Mouse (Mus musculus): ENCODE measurements around the gene Rheb. TPM values are rescaled to one million over a fixed set of nuclear protein-coding genes. Genes with fewer than 3 reads are reported as not detected.

The Rheb gene
- 54.9 to 60.4 TPM (median 58.8 TPM) in 4 replicates for total RNA-seq (2023; ENCODE audit: inconsistent age)

DNA sequence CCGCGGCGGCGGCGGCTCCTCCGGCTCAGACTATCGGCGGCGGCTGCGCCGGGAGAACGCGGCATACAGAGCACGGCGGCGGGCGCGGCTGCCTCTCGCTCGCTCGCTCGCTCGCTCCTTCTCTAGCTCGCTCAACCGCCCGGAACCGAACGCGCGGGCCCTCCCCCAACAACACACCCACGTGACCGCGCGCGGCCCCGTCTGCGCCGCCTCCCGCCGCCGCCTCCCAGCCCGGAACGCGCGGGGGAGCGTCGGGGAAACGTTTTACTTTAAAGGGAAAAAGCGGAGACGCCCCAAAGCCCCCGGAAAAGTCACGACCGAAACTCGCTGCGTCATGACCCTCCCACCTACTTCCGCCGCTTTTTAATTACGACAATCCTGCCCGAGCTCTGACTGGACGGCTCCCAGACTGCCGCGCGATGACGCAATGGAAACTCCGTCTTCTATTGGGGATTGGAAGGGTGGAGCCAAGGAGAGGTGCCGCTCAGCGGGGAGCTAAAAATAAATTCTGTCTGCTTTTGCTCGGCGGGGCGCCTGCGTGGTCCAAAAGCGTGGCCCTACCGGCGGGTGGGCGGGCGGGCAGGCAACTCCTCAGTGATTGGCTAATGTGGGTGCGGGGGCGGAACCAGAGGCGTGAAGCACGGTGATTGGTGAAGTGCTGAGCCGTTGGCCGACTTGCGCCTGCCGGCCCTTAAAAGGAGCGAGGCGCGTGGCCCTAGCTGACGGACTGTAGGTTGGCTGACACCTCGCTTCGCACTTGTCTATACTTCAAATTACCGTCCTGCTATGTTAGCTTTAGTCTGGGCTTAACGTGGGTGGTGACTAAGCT lies at the start of gene Rheb:
TSS of gene Rheb (minus strand) at position 351 of the 829 bp plus-strand sequence.

DNA sequence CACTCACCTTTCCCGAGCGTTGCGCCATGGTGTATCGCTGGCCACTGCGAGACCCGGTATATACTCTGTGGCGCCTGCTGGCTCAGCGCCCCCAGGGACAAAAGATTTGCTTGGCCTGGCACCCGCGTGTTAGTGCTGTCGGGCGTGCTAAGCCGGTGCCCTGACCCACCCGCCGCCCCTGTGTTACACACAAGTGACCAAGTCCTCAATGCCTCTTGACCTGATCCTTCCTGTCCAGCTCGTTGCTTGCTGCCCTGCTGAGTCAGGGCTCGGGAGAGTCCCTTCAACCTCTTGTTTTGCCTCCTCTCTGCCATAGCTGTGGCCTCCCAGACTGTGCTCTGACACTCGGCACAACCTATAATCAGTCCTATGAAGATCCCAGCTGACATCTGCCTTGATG lies 84.6 kb downstream of the Rheb start, which contains the start of gene Crygn:
TSS of gene Crygn (minus strand) at position 193 of the 400 bp plus-strand sequence.

Other genes with a start within 250 kb of the Rheb start
- 0.45 TPM in 1 of 4 replicates, not detected in the others for gene Smarcd3, start 218.2 kb downstream of the Rheb start, total RNA-seq (2023; ENCODE audit: inconsistent age)
- gene Nub1, start 157.1 kb downstream of the Rheb start, total RNA-seq (2023; ENCODE audit: inconsistent age) = 90.0 to 95.9 TPM (median 92.3 TPM) in 4 replicates
- not detected in 4 replicates for gene Wdr86, start 111.9 kb downstream of the Rheb start, total RNA-seq (2023; ENCODE audit: inconsistent age)
- gene Crygn, start 84.6 kb downstream of the Rheb start, total RNA-seq (2023; ENCODE audit: inconsistent age) = not detected in 4 replicates